Mouse (Mus musculus): ENCODE data around the gene Lrrc75a. TPM values are rescaled to one million over a fixed set of nuclear protein-coding genes. Genes with fewer than 3 reads are reported as not detected.

The Lrrc75a gene
- 10 to 100 TPM in 7 of 26 experiments, 1 to 10 TPM in 19; 1.4 to 21.9 (median 5.3) TPM for total RNA-seq (2018; cell fraction: chromatin; rRNA removed)
- 10 to 100 TPM in 13 of 26 experiments, 1 to 10 TPM in 13; 5.5 to 29.0 (median 10.0) TPM for total RNA-seq (2018; cell fraction: cytosol; rRNA removed)
- total RNA-seq (2018; cell fraction: nucleus; rRNA removed), result 10 to 100 TPM in 10 of 26 experiments, 1 to 10 TPM in 16; 2.9 to 29.7 (median 7.5) TPM
- 4.7 to 7.3 TPM (median 5.6 TPM) in 3 replicates for polyA plus RNA-seq (2018)

GRCm38 (mm10) chr11:62647661-62648590, at the start of gene Lrrc75a:
Lrrc75a (minus strand) TSS chr11:62648523.
- Histone ChIP-seq H3K4me3 (ENCODE audit: inconsistent target) (peak within 1 kb of the TSS; percentile 68), H3K79me2 (ENCODE audit: inconsistent target) (peaks cover 52% of the 10 kb centered on the region), H3K27ac (peak within 1 kb of the TSS; percentile 51), H3K36me3 (ENCODE audit: inconsistent target) (no peaks in the 10 kb centered on the region)
- under 1% methylated on average over 57 of the region's 86 CpGs for WGBS (ENCODE audit: missing documents)

- no peak overlapping the region for H3K4me3 ChIP-seq (ENCODE audit: inconsistent target)
- H3K79me2 ChIP-seq (ENCODE audit: inconsistent target), result no peaks in the 10 kb centered on the region
- H3K36me3 ChIP-seq (ENCODE audit: inconsistent target), result no peaks in the 10 kb centered on the region
- WGBS (ENCODE audit: missing documents), result 98% methylated on average over 8 of the region's 8 CpGs
- H3K27ac ChIP-seq, result no peak overlapping the region
These were observed 46.8 kb upstream of the Lrrc75a start for GRCm38 (mm10) chr11:62695126-62695525.

GRCm38 (mm10) chr11:62693299-62694184, 45.2 kb upstream of the Lrrc75a start:
- Histone ChIP-seq H3K79me2 (ENCODE audit: inconsistent target) (no peaks in the 10 kb centered on the region), H3K36me3 (ENCODE audit: inconsistent target) (no peaks in the 10 kb centered on the region), H3K27ac (no peak overlapping the region), H3K4me3 (ENCODE audit: inconsistent target) (no peak overlapping the region)
- 13% methylated on average over 7 of the region's 11 CpGs for WGBS (ENCODE audit: missing documents)

GRCm38 (mm10) chr11:62691592-62691991, 43.3 kb upstream of the Lrrc75a start:
- no peak overlapping the region for H3K27ac ChIP-seq
- H3K79me2 ChIP-seq (ENCODE audit: inconsistent target), result no peaks in the 10 kb centered on the region
- H3K36me3 ChIP-seq (ENCODE audit: inconsistent target), result no peaks in the 10 kb centered on the region
- no peak overlapping the region for H3K4me3 ChIP-seq (ENCODE audit: inconsistent target)
- 91% methylated on average over 3 of the region's 3 CpGs for WGBS (ENCODE audit: missing documents)

GRCm38 (mm10) chr11:62679954-62680353, 31.6 kb upstream of the Lrrc75a start:
- H3K4me3 ChIP-seq (ENCODE audit: inconsistent target), result no peak overlapping the region
- H3K27ac ChIP-seq, result no peak overlapping the region
- H3K36me3 ChIP-seq (ENCODE audit: inconsistent target), result no peaks in the 10 kb centered on the region
- WGBS (ENCODE audit: missing documents), result 66% methylated on average over 3 of the region's 4 CpGs
- H3K79me2 ChIP-seq (ENCODE audit: inconsistent target), result no peaks in the 10 kb centered on the region

- WGBS (ENCODE audit: missing documents), result 81% methylated on average over 7 of the region's 7 CpGs
- no peak overlapping the region for H3K4me3 ChIP-seq (ENCODE audit: inconsistent target)
- no peaks in the 10 kb centered on the region for H3K79me2 ChIP-seq (ENCODE audit: inconsistent target)
- no peaks in the 10 kb centered on the region for H3K36me3 ChIP-seq (ENCODE audit: inconsistent target)
- no peak overlapping the region for H3K27ac ChIP-seq
These were observed 30.5 kb upstream of the Lrrc75a start for GRCm38 (mm10) chr11:62678778-62679354.

GRCm38 (mm10) chr11:62676290-62676596, 27.9 kb upstream of the Lrrc75a start:
- Histone ChIP-seq H3K36me3 (ENCODE audit: inconsistent target) (no peaks in the 10 kb centered on the region), H3K79me2 (ENCODE audit: inconsistent target) (no peaks in the 10 kb centered on the region), H3K4me3 (ENCODE audit: inconsistent target) (no peak overlapping the region), H3K27ac (no peak overlapping the region)
- 90% methylated on average over 4 of the region's 4 CpGs for WGBS (ENCODE audit: missing documents)

GRCm38 (mm10) chr11:62675480-62676289, 27.4 kb upstream of the Lrrc75a start:
- no peak overlapping the region for H3K27ac ChIP-seq
- no peaks in the 10 kb centered on the region for H3K36me3 ChIP-seq (ENCODE audit: inconsistent target)
- no peak overlapping the region for H3K4me3 ChIP-seq (ENCODE audit: inconsistent target)
- no peaks in the 10 kb centered on the region for H3K79me2 ChIP-seq (ENCODE audit: inconsistent target)
- WGBS (ENCODE audit: missing documents), result 22% methylated on average over 17 of the region's 17 CpGs

GRCm38 (mm10) chr11:62670006-62670405, 21.7 kb upstream of the Lrrc75a start:
- no peak overlapping the region for H3K27ac ChIP-seq
- H3K4me3 ChIP-seq (ENCODE audit: inconsistent target), result no peak overlapping the region
- 91% methylated on average over 6 of the region's 6 CpGs for WGBS (ENCODE audit: missing documents)
- H3K36me3 ChIP-seq (ENCODE audit: inconsistent target), result no peaks in the 10 kb centered on the region
- no peaks in the 10 kb centered on the region for H3K79me2 ChIP-seq (ENCODE audit: inconsistent target)

- 58% methylated on average over 12 of the region's 12 CpGs for WGBS (ENCODE audit: missing documents)
- Histone ChIP-seq H3K4me3 (ENCODE audit: inconsistent target) (no peak overlapping the region), H3K79me2 (ENCODE audit: inconsistent target) (no peaks in the 10 kb centered on the region), H3K36me3 (ENCODE audit: inconsistent target) (no peaks in the 10 kb centered on the region), H3K27ac (no peak overlapping the region)
These were observed 21.1 kb upstream of the Lrrc75a start for GRCm38 (mm10) chr11:62669471-62669870.

GRCm38 (mm10) chr11:62668986-62669385, 20.7 kb upstream of the Lrrc75a start:
- H3K27ac ChIP-seq, result no peak overlapping the region
- no peak overlapping the region for H3K4me3 ChIP-seq (ENCODE audit: inconsistent target)
- no peaks in the 10 kb centered on the region for H3K79me2 ChIP-seq (ENCODE audit: inconsistent target)
- 92% methylated on average over 5 of the region's 5 CpGs for WGBS (ENCODE audit: missing documents)
- no peaks in the 10 kb centered on the region for H3K36me3 ChIP-seq (ENCODE audit: inconsistent target)

- peaks cover 2% of the 10 kb centered on the region; the same call in 1 of the 2 replicates for H3K79me2 ChIP-seq (ENCODE audit: inconsistent target)
- no peak overlapping the region for H3K27ac ChIP-seq
- H3K36me3 ChIP-seq (ENCODE audit: inconsistent target), result no peaks in the 10 kb centered on the region
- H3K4me3 ChIP-seq (ENCODE audit: inconsistent target), result no peak overlapping the region
- WGBS (ENCODE audit: missing documents), result 45% methylated on average over 6 of the region's 6 CpGs
These were observed 15.9 kb upstream of the Lrrc75a start for GRCm38 (mm10) chr11:62664250-62664649.

GRCm38 (mm10) chr11:62660885-62661284, 12.6 kb upstream of the Lrrc75a start:
- Histone ChIP-seq H3K27ac (no peak overlapping the region), H3K36me3 (ENCODE audit: inconsistent target) (no peaks in the 10 kb centered on the region)

More at GRCm38 (mm10) chr11:62660885-62661284, 12.6 kb upstream of the Lrrc75a start:
- 49% methylated on average over 4 of the region's 4 CpGs for whole genome bisulfite sequencing (ENCODE audit: missing documents)
- peaks cover 27% of the 10 kb centered on the region; the same call in 1 of the 2 replicates for H3K79me2 ChIP-seq (ENCODE audit: inconsistent target)
- no peak overlapping the region for H3K4me3 ChIP-seq (ENCODE audit: inconsistent target)

Measured in macrophage (primary cell).